Mouse (Mus musculus) embryonic fibroblast, embryonic 13.5 days (primary cell): ENCODE measurements around the gene Fndc9.

Source experiments
- CTCF ChIP-seq: IDR thresholded peaks from 2 replicates; pipeline ENCODE4 v1.5.1; 2011; ENCODE audit warnings: mild to moderate bottlenecking, control low read depth, low read length, moderate library complexity, borderline replicate concordance; ENCODE audit not compliant: insufficient read depth
- POLR2A ChIP-seq: IDR thresholded peaks from 2 replicates; pipeline ENCODE4 v1.6.1; 2011; ENCODE audit warnings: low read depth, mild to moderate bottlenecking, control low read depth, low read length, moderate library complexity

- no peak for TF ChIP-seq POLR2A
- TF ChIP-seq CTCF = no peak
Observed at GRCm38 (mm10) chr11:46241150-46241673, 5.9 kb downstream of the Fndc9 start.
